Mouse (Mus musculus) heart, adult 2 months (tissue): Measurements from ENCODE around the gene Zdhhc7. TPM values are rescaled to one million over a fixed set of nuclear protein-coding genes. Genes with fewer than 3 reads are reported as not detected.

Source experiments
- DNase-seq, 2 experiments: peaks; one replicate each; pipeline ENCODE4 v3.0.0; 2021
- H3K27ac ChIP-seq: fragments of 200-600 bp; 2 replicates; pipeline ENCODE4 v1.8.1; 2022
- H3K27me3 ChIP-seq: fragments of 200-500 bp; 2 replicates; pipeline ENCODE4 v1.6.1; 2012; ENCODE audit warnings: mild to moderate bottlenecking, low read length, inconsistent platforms, mixed read lengths; ENCODE audit not compliant: control insufficient read depth, insufficient read depth
- H3K36me3 ChIP-seq: fragments of 200-500 bp; 2 replicates; pipeline ENCODE4 v1.6.1; 2012; ENCODE audit warnings: low read length, inconsistent platforms; ENCODE audit not compliant: control insufficient read depth, insufficient read depth
- H3K4me1 ChIP-seq: fragments of 200-500 bp; 2 replicates; pipeline ENCODE4 v1.6.1; 2011; ENCODE audit warnings: low read length; ENCODE audit not compliant: control insufficient read depth, insufficient read depth
- H3K4me3 ChIP-seq: fragments of 200-600 bp; 2 replicates; pipeline ENCODE4 v1.8.1; 2022
- H3K79me2 ChIP-seq: fragments of 200-500 bp; replicated peaks from 2 replicates; pipeline ENCODE4 v1.6.1; 2012; ENCODE audit warnings: mild to moderate bottlenecking, inconsistent platforms, low read length, moderate library complexity, mixed read lengths; ENCODE audit not compliant: control insufficient read depth, insufficient read depth
- H3K9ac ChIP-seq: fragments of 200-500 bp; 2 replicates; pipeline ENCODE4 v1.6.1; 2012; ENCODE audit warnings: low read depth, mild to moderate bottlenecking, control low read depth, inconsistent platforms, low read length, mixed read lengths
- CTCF ChIP-seq: fragments of 200-600 bp; IDR thresholded peaks from 2 replicates; pipeline ENCODE4 v1.8.1; 2022; ENCODE audit warnings: antibody characterized with exemption, mild to moderate bottlenecking, moderate library complexity
- EP300 ChIP-seq: fragments of 200-500 bp; IDR thresholded peaks from 2 replicates; pipeline ENCODE4 v1.6.1; 2011; ENCODE audit warnings: low read depth, low read length, control low read depth; ENCODE audit not compliant: insufficient read depth
- POLR2A ChIP-seq: fragments of 200-500 bp; IDR thresholded peaks from 2 replicates; pipeline ENCODE4 v1.6.1; 2011; ENCODE audit warnings: mild to moderate bottlenecking, low read depth, low read length, control low read depth; ENCODE audit not compliant: insufficient read depth
- WGBS: fragments of 180-500 bp; shearing (Covaris S2); methylation state at CpG from one replicate; pipeline ENCODE4 v1.1.7; 2018; 5-methylcytosine and 5-hydroxymethylcytosine counted together
- intact Hi-C: fragments of 180-260 bp; cut with DNase I; formaldehyde crosslinking; loops from one replicate; pipeline ENCODE4 v1.15.1; 2025
- polyA plus RNA-seq: library from polyadenylated mRNA; depleted of rRNA; stranded (reverse); fragments of >200 nt; gene quantifications from 2 replicates; pipeline ENCODE4 v1.2.3, GENCODE M21; 2012
- total RNA-seq, 2 experiments: library from RNA; stranded (reverse); gene quantifications; 2 replicates each; pipeline ENCODE4 v1.2.3; 2021

Zdhhc7 gene
- total and polyA plus RNA-seq, 3 experiments: 34.2 to 48.5 (median 35.4) TPM

DNA sequence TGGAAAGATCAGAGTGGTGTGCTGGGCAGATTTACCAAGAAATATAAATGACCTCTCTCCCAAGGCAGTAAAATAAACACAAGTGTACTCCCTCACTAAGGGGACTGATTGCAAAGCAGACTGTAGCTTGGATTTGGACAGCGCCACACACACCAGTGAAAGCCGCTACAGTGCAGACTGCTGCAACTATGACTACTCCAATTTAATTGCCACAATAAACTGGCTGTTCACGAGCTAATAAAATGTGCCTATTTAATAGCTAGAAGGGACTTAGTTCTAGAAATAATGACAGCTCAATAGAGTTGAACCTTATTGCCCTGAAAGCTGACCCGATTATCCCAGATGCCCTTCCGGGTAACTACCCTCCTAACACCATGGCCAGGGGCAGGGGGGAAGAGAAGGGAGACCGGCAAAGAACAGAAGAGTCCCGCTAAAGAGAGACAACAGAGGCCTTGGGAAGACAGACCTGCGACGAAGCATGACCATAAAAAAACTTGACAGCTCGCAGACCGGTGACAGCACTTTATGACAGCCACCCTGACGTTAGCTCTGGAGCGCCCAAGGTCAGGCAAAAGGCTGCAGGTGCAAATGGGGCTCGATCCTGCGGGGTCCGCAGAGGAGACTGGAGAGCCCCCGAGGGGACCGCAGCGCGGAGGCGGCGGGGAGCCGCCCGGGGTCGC, 754 bp downstream of the Zdhhc7 start:
- peak overlapping the region; percentile 82 for H3K4me3 ChIP-seq
- H3K9ac ChIP-seq: peak overlapping the region; percentile 97
- TF ChIP-seq POLR2A: no peak
- TF ChIP-seq EP300: no peak
- no peak for TF ChIP-seq CTCF
- H3K27me3 ChIP-seq: no peaks in the 10 kb centered on the region
- H3K79me2 ChIP-seq: peaks cover 6% of the 10 kb centered on the region
- H3K36me3 ChIP-seq: peaks cover 13% of the 10 kb centered on the region
- WGBS: 2% methylated on average over 25 of the region's 25 CpGs
- no peak for DNase-seq
- H3K4me1 ChIP-seq: peaks cover 16% of the 10 kb centered on the region
- peak overlapping the region; percentile 98 for H3K27ac ChIP-seq
- intact Hi-C loops: no loop called here

DNA sequence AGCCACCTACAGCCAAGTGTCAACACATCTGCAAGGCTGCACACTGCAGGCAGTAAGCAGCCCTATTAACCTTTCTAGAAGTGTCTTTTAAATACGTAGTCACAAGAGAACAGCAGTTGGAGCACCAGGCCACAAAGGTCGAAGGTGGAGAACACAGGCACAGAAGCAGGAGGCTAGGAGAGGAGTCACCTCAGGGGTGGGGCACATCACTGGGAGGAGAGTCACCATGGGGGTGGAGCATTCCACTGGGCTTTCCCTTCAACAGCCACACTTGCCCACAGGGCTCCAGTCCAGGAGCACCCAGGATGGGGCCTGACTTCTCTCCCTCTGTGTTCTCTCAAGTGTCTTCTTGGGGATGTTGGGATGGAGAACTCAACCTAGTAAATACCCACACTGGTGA, 4.8 kb downstream of the Zdhhc7 start:
- H3K27me3 ChIP-seq: no peaks in the 10 kb centered on the region
- intact Hi-C loops: no loop called here
- H3K4me1 ChIP-seq: peaks cover 2% of the 10 kb centered on the region; the same call in 1 of the 2 replicates
- no peak overlapping the region for H3K9ac ChIP-seq
- TF ChIP-seq POLR2A (no peak), CTCF (no peak), EP300 (no peak)
- no peaks in the 10 kb centered on the region for H3K36me3 ChIP-seq
- peaks cover 11% of the 10 kb centered on the region for H3K79me2 ChIP-seq
- no peak overlapping the region for H3K27ac ChIP-seq
- WGBS: 68% methylated on average over 2 of the region's 2 CpGs
- no peak for DNase-seq
- no peak overlapping the region for H3K4me3 ChIP-seq

DNA sequence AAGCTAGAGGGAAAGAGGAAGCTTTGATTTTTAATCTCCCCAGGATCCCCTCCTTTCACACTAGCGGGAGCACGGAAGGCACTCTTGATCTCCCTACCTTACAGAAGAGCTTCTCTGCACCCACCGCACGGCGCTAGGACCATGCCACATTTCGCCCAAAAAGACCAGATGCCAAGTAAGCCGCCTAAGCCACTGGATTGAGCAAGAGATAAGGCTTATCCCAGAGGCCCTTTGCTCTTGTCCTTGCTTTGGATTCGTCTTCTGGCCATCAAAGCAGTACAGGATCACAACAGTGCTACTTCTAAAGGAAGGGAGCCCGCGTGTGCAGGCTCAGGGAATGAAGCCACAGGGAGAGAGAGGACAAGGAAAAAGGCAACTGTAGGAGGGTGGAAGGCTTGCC, 6.5 kb downstream of the Zdhhc7 start:
- H3K9ac ChIP-seq: no peak overlapping the region
- H3K27me3 ChIP-seq: no peaks in the 10 kb centered on the region
- H3K4me3 ChIP-seq: no peak overlapping the region
- intact Hi-C loops: no loop called here
- peaks cover 2% of the 10 kb centered on the region; the same call in 1 of the 2 replicates for H3K4me1 ChIP-seq
- WGBS: 75% methylated on average over 10 of the region's 10 CpGs
- DNase-seq: no peak
- H3K27ac ChIP-seq: no peak overlapping the region
- H3K79me2 ChIP-seq: peaks cover 11% of the 10 kb centered on the region
- no peak for TF ChIP-seq CTCF
- no peak for TF ChIP-seq EP300
- TF ChIP-seq POLR2A: no peak
- no peaks in the 10 kb centered on the region for H3K36me3 ChIP-seq

DNA sequence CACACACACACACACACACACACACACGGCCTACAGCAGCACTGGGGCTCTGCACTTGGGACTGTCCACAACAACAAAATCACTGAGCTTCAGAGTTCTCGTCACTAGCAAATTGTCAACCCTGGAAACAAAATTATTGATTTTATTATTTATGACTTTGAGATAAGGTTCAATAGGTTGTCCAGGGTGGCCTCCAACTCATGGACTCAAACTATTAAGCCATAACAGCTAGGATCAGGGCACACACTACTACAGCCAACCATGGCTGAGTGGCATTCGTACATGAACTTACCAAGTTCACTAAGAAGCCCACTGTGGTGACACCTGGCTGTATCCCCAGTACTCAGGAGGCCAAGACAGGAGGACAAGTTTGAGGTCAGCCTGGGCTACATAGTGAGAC, 8.2 kb downstream of the Zdhhc7 start:
- intact Hi-C loops: no loop called here
- WGBS: 96% methylated on average over 3 of the region's 3 CpGs
- Histone ChIP-seq H3K27ac (no peak overlapping the region), H3K4me1 (0 out of 2 replicates have a peak, but pooled peaks cover 1% of the 10 kb centered on the region), H3K9ac (no peak overlapping the region), H3K79me2 (peaks cover 9% of the 10 kb centered on the region), H3K4me3 (no peak overlapping the region), H3K27me3 (no peaks in the 10 kb centered on the region), H3K36me3 (no peaks in the 10 kb centered on the region)
- no peak for DNase-seq
- TF ChIP-seq POLR2A (no peak), CTCF (no peak), EP300 (no peak)

DNA sequence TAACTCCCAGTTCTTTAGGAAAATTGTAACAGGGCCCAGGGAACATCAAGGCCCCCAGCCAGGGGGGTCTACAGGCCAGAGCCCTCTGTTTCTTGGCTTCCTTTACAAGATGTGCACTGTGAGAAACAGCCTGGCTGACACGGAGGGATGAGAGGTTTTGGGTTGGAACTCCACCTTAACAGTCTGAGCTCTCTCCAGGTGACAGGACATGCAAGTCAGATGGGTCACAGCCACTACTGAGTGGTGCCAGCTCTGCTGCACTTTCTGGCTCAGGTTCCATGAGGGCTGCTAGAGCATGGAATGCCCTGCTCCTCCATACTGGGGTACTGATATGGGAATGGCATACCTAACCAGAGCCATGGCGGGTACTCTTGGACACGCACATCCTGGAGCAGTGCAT, 10.2 kb downstream of the Zdhhc7 start:
- 84% methylated on average over 3 of the region's 3 CpGs for whole genome bisulfite sequencing
- H3K4me3 ChIP-seq: no peak overlapping the region

DNA sequence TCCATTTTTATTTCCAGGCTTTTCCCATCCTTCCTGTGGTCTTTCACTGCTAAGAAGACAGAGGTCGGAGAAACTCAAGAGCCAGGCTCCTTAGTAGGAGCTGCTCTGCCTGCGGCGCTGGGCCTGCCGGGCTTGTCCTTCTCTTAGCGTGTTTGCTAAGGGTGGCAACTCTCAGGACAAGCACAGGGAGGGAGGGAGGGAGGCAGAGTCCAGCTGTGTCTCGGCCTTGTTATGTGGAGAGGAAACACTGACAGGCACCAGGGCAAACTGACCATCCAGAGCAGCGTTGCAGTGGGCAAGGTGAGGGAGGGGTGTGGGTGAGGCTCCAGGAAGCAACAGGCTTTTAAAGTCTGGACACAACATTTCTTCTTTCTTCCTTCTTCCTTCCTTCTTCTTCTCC, 11.8 kb downstream of the Zdhhc7 start:
- Histone ChIP-seq H3K27me3 (no peaks in the 10 kb centered on the region), H3K27ac (no peak overlapping the region), H3K79me2 (peaks cover 5% of the 10 kb centered on the region), H3K4me3 (no peak overlapping the region), H3K9ac (no peak overlapping the region), H3K4me1 (no peaks in the 10 kb centered on the region), H3K36me3 (no peaks in the 10 kb centered on the region)
- TF ChIP-seq POLR2A: no peak
- no peak for TF ChIP-seq CTCF
- no peak for TF ChIP-seq EP300
- intact Hi-C loops: no loop called here
- DNase-seq: no peak
- 77% methylated on average over 7 of the region's 7 CpGs for WGBS

More for the DNA sequence above, 10.2 kb downstream of the Zdhhc7 start:
- no peak for TF ChIP-seq POLR2A
- no peak for TF ChIP-seq CTCF
- no peak for TF ChIP-seq EP300
- H3K79me2 ChIP-seq: peaks cover 5% of the 10 kb centered on the region
- H3K36me3 ChIP-seq: no peaks in the 10 kb centered on the region
- intact Hi-C loops: no loop called here
- no peak overlapping the region for H3K27ac ChIP-seq
- H3K27me3 ChIP-seq: no peaks in the 10 kb centered on the region
- no peak overlapping the region for H3K9ac ChIP-seq
- H3K4me1 ChIP-seq: no peaks in the 10 kb centered on the region
- no peak for DNase-seq
